Mouse (Mus musculus) monocyte, adult 2 months (primary cell): ENCODE data around the gene C77080.

ENCODE experiments used
- DNase-seq, 2 experiments: peaks; one replicate each; pipeline ENCODE4 v3.0.0; 2022; ENCODE audit warnings: low spot score in 2 of 2, low read depth in 1 of 2

C77080 gene

DNA sequence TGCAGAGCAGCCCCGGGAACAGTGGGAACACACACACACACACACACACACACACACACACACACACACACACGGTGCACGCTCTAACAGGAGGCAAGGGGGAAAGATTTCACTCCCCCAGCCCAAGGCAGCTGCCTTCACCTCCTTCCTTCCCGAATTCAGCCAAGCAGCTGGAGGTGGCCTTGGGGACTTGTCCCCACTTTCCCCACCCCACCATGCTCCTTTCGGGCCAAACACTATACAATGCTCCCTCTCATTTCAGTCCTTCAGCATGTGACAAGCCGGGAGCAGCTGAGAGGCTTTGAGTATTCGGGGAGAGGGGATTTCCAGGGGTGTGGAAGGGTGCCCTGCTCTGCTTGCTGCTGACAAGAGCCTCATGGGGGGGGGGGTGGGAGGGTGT, 19.3 kb downstream of the C77080 start:
- no peak for DNase-seq

- no peak for DNase-seq
These were observed 22.1 kb downstream of the C77080 start for GRCm38 (mm10) chr4:129239075-129239474.

- DNase-seq = no peak
These were observed 22.6 kb downstream of the C77080 start for GRCm38 (mm10) chr4:129238579-129239016.

DNA sequence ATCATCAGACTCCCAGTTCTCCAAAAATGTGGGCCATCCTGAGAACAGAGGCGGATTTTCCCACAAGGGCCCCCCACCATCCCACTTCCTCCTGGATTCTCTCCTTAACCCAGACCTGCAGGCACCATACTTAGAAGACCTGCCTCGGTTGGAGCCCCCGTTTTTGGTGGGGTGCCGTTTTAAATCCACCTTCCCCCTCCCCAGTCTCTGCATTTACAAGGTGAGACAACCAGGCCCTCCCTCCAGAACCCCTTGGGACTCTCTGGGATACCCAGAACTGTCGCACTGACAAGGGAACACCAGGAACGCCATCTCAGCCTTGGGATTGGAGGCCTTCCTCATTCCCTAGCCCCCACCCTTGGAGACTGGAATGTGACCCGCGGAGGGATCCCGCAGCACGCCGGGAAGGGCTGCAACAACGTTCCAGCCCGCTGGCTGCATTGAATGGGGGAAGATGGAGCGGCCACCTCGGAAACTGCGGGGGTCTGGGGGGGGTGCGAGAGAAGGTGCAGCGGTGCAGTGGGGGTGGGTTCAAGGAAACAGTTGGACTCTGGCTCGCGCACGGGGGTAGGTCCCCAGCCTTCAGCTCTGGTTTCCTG, 23.3 kb downstream of the C77080 start:
- DNase-seq = no peak

DNA sequence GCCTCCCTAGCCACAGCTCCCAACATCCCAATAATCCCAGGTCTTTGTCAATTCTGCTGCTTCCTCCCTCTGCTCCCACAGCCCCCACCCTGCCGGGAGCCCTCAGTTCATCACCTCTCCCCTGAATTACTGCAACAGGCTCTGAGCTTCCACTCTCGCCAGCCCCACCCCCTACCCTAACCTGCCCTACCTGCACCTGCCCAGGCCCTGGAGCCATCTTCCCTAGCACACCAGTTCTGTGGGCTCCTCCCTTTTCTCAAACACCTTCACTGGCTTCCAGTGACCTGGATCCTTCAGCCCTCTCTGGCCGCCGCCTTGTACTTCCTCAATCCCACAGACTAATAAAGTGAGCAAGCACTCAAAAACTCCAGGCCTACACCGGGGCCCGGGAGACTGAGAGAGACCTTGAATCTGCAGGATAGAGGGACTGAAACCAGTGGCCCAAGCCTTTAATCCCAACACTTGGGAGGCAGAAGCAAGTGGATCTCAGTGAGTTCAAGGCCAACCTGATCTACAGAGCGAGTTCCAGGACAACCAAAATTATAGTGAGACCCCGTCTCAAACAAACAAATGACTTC, 24.9 kb downstream of the C77080 start:
- DNase-seq = no peak

- DNase-seq = no peak
These were observed 26.1 kb downstream of the C77080 start for GRCm38 (mm10) chr4:129235147-129235546.

DNA sequence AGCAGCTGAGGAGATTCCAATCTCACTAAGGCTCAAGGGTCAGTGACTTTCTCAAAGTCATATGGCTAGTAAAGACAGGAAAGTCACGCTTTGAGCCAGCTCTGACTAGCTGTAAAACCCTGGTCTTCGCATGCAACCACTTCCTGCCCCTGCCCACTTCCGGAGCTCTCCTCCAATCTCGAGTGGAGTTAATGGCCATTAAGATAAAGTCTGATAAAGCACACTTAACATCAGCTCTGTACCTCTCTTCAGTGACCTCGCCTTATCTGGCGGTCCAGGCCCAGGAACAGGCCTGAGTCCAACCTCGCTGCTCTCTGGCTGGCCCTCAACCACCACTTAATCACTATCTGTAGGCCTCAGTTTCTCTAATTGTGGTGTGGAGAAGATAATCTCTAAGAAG, 26.7 kb downstream of the C77080 start:
- no peak for DNase-seq

GRCm38 (mm10) chr4:129232561-129233360, 28.4 kb downstream of the C77080 start:
- DNase-seq = no peak

- DNase-seq = no peak
These were observed 29.4 kb downstream of the C77080 start for GRCm38 (mm10) chr4:129231594-129232450.

GRCm38 (mm10) chr4:129230926-129231325, 30.3 kb downstream of the C77080 start:
- DNase-seq = no peak

DNA sequence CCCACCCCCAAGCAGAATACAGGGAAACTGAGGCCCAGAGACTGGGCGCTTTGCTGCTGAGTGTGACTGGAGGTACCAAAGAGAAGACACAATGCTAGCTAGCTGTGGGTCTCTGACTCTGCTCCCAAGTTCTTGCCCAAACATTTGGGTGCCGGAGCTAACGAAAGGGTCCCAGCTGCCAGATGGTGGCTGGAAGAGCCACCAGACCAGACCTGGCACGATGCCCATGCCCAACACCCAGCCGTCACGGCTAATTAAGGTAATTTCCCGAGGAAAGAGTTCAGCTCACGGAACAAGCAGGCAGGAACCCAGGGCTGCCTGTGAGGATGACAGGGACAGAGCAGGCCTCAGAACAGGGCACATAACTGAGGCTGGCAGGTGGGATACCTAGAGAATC, 33.2 kb downstream of the C77080 start:
- DNase-seq = no peak

- DNase-seq = no peak
These were observed 33.8 kb downstream of the C77080 start for GRCm38 (mm10) chr4:129227170-129227984.

- no peak for DNase-seq
These were observed 34.7 kb downstream of the C77080 start for GRCm38 (mm10) chr4:129226441-129226963.

DNA sequence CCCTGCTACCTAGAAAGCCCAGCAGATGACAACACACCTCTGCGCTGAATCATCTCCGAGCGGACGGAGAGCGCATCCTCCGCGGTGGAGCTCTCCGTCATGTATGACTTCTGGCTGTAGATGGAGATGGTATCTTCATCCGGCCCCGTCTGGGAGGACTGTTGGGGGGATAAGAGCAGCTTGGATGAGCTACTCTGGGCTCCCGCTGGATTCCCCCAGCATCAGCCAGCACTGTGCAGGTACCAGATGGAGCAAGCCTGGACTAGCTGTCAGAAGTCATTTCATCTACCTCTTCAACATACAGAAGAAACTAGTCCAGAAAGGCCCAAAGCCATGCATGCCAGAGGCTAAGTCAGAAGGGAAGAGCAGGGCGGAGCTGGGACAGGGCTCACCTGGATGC, 35.9 kb downstream of the C77080 start:
- no peak for DNase-seq

DNA sequence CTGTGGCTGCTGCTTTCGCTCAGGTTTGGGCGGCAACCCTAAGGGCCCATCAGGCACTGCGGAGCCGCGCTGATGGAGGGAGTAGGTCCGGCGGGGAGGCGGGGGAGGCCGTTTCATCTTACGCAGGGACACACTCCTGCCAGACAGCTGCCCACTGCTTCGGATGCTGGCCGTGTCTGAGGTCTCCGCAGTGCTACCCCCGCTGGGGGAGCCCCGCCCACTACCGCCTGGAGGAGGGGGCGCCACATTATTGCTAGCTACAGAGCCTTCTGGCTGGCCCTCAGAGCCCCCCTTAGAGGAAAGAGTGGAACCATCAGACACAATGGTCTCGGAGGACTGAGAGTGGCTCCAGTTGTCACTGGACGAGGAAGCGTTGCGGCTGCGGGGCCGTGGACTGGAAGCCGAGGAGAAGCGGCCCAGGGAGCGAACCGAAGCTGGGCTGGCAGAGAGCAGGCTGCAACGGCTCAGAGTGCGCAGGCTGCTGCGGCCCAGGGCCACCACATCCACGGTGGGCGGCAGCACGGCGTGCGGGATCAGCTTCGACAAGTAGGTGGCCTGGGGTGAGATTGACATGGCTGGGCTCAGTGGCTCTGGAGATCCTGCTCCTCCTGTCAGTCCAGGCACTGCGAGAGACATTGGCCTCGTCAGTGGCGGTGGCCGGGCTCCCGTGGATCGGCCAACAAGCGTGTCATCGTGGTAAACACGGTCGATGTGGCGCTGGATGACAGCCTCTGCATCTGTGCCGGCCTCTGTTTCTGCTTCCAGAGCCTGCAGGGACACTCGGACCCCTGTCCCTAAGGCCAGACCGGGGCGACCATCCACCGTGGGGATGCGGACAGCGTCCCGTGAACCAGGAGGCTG, 37.6 kb downstream of the C77080 start:
- DNase-seq = no peak

- DNase-seq = no peak
These were observed 38.9 kb downstream of the C77080 start for GRCm38 (mm10) chr4:129222019-129222925.

DNA sequence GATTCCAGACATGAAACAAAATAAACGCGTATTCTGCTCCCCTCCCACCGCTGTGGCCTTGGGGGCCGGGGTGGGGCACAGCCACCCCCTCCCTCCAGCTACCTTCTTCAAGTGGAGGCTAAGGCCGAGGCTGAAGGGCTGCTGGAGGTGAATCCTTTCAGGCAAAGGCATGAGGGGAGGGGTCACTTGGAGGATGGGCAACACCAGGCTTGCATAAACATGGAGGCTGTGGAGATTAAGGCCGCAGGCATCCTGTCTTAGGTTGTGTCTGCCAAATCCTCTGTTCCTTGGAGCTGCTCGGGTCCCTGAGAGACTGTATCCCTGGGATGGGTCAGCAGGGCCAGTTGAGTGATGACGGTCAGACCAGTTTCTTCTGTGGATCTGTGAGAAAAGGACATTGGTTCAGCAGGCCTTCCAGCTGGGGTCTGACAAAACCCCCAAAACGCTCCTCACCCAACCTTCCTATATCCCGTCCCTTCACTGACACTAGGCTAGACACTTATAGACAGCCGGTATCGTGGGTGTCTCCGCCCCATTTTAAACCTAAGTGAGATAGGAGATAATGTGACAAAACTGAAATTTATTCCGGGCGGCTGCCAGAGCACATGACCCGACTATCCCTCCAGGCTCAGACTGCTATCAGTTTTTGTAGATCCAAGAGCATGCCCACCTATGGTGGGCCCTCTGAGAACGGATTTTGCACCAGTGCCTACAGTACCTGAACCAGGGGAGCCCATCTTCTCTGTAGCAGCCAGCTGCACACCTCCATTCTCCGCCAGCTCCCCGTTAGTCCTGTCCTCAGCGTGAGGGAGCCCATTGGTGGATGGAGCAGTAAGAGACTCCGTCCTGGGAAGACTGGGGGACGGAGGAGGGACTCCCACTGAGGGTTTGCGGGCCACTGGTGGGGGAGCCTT, 39.9 kb downstream of the C77080 start:
- DNase-seq = no peak
